Mouse (Mus musculus) liver, adult 10 weeks (tissue): Measurements from ENCODE around the gene Gdf10. TPM values are rescaled to one million over a fixed set of nuclear protein-coding genes. Genes with fewer than 3 reads are reported as not detected.

Experiments used
- polyA plus RNA-seq: library from polyadenylated mRNA; stranded (reverse); fragments of 350-450 nt; fragmentation: Illumina TruSeq; extraction: RNeasy Lipid Tissue Mini Kit (QIAGEN cat#74804); gene quantifications from one replicate; pipeline ENCODE4 v1.2.3, GENCODE M21; 2014; ENCODE audit warnings: low read depth, low replicate concordance

The Gdf10 gene
- polyA plus RNA-seq: 1.7 TPM

DNA sequence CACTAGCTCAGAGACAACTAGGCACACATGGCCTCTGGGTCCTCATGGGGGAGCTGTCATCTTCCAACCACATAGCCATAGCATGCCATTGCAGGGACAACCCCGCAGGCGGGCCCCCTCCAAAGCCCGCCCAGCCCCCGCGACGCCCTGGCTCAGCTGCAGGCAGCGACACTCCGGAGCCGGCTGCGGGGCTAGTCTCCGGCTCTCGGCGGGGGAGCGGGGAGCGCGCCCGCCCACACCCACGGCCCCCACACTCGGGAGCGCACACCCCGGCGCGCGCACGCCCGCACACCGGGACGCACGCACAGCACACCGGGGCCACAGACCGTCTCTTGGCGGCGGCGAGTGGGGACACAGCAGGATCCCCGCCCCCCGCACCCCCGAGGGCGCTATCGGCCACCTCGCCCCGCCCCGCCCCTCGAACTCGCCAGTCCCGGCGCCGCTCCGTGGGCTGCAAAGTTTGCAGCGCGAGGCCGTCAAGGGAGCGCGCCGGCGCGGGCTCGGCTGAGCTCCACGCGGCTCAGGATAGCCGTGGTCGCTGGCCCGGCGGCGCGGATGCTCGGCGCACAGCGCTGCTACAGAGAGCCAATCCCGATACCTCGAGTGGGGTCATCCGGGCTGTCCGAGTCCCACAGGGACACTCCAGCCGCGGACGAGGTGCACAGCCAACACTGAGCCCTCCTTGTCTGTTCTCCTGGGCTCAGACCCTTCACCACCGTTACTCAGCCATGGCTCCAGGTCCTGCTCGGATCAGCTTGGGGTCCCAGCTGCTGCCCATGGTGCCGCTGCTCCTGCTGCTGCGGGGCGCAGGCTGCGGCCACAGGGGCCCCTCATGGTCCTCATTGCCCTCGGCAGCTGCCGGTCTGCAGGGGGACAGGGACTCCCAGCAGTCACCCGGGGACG is at the start of gene Gdf10:
Gdf10 (plus strand) TSS at position 420 of the 903 bp plus-strand sequence.

DNA sequence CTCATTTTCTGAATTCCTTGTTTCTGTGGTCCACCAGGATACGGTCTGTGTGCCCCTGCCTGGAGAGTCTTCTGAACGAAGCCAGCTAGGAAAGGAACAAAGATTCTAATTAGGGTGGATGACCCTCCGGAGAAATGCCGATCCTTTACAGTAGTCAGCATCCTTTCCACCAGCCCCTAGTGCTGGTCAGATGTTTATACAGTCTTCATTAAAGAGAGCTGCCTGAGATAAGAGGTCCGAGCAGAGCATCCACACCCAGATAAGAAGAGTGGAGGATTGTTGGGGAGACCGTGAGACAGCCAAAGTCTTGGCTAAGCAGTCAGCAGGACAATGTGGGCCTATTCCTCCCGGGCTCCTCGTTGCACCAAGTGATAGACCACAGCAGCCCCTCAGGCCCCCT is 17.4 kb downstream of the Gdf10 start, which contains the start of gene Gdf2:
Gdf2 (plus strand) TSS at position 301 of the 400 bp plus-strand sequence.

DNA sequence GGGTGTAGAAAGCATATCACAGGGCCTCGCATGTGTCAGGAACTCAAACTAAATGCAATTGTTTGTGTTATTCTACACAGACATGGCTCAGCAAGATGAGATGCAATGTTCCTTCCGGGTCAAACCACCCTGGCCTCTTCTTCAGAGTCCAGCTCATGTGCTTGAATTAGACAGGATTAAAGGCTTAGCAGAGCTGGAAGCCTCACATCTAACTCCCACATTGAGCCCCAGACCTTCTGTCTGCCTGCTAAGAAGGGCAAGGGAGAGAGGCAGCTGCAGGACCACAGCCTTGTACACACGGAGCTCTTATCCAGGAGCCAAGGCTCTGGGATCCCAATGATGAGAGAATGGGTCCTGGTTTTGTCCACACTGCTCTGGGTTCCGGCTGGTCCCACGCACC is 30.4 kb downstream of the Gdf10 start, which contains the start of gene Rbp3:
Rbp3 (plus strand) TSS at position 243 of the 400 bp plus-strand sequence.

DNA sequence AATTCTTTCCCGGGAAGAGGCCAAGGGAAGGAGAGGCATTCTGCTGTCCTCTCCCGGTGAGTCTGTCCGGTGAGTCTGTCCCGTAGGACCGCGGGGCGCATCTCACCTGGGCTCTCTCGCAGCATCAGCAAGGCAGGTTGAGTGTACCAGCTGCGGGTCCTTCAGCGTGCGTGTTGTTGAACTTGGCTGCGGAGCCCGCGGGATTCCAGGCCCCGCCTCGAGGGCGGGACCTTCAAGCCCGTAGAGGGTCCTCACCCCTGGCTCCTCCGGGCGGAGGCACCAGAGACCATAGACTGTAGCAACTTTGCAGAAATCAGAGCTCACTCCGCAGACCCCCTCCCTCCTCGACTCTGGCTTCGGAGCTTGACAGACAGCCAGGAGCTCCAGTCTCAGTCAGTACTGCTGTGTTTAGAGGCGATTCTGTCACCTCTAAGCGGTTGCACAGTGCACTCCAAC is 55.2 kb downstream of the Gdf10 start, which contains the start of gene Zfp488:
Zfp488 (minus strand) TSS at position 161 of the 456 bp plus-strand sequence.

Other genes starting within 250 kb of the Gdf10 start
- 4.3 TPM for gene Gdf2, start 17.5 kb downstream of the Gdf10 start, polyA plus RNA-seq
- not detected for gene Rbp3, start 30.4 kb downstream of the Gdf10 start, polyA plus RNA-seq
- not detected for gene Zfp488, start 55.2 kb downstream of the Gdf10 start, polyA plus RNA-seq
- not detected for gene Gm30083, start 91.6 kb downstream of the Gdf10 start, polyA plus RNA-seq
- not detected for gene Gm5460, start 93.2 kb downstream of the Gdf10 start, polyA plus RNA-seq
- not detected for gene Antxrl, start 129.1 kb downstream of the Gdf10 start, polyA plus RNA-seq
- not detected for gene Anxa8, start 162.4 kb downstream of the Gdf10 start, polyA plus RNA-seq
- not detected for gene A630023A22Rik, start 179.2 kb downstream of the Gdf10 start, polyA plus RNA-seq
- gene Npy4r, start 228.9 kb downstream of the Gdf10 start, polyA plus RNA-seq: not detected